Mouse (Mus musculus): ENCODE results near the gene Catip.

GRCm38 (mm10) chr1:74342308-74342707 lies 19.6 kb upstream of the Catip start:
- TF ChIP-seq FLI1 (IDR thresholded peaks at IDR 0.05; ENCODE audit: low read length) (no peak), GATA1 (IDR thresholded peaks at IDR 0.05; ENCODE audit: borderline replicate concordance, low read length) (no peak)
